Mouse (Mus musculus) embryonic stem cell, embryonic (primary cell): ENCODE data around the gene Angel1.

ENCODE experiments used
- CTCF ChIA-PET, 4 experiments: fragments of 300-600 bp in 2 of 4; fragments of 350-600 bp in 2 of 4; sonication (Branson Sonifier 250); formaldehyde crosslinking; loops; one replicate each; lab custom pipeline; 2022; ENCODE audit warnings: inconsistent platforms in 2 of 4; lab: Charles Lee
- POLR2A ChIA-PET, 4 experiments: fragments of 300-600 bp in 2 of 4; fragments of 350-600 bp in 2 of 4; sonication (Branson Sonifier 250); formaldehyde crosslinking; loops; one replicate each; lab custom pipeline; 2022; ENCODE audit warnings: antibody characterized with exemption in 4 of 4, inconsistent platforms in 1 of 4; lab: Charles Lee

The Angel1 gene

DNA sequence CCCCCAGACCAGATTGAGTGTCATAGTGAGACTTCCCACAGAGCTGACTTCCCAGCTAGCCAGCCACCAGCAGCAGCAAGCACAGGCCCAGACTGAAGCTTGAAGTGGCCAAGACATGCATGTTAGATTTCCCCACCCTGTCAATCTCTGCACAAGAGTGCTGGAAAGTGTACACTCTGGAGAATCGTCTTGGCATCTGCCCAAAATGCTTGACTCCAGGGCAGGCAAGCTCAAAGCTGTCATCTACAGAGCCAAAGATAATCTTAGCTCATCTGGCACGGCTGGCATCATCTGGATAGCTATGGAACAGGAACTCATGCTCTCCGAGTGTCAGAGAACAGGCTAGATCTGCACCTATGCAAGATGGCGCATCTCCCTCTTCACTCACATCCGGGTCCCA, 4.8 kb downstream of the Angel1 start:
- ChIA-PET POLR2A (interaction anchor here in 1 of 4 experiments (0.5 kb wide), 1 partner anchor 634 kb away, joined by 3 read pairs; no protein-coding TSS in a partner anchor), CTCF (interaction anchor here in 3 of 4 experiments (0.6 to 2.0 kb wide), 3 partner anchors 47 to 254 kb away, joined by 3 to 10 read pairs (median 3); no protein-coding TSS in a partner anchor)

DNA sequence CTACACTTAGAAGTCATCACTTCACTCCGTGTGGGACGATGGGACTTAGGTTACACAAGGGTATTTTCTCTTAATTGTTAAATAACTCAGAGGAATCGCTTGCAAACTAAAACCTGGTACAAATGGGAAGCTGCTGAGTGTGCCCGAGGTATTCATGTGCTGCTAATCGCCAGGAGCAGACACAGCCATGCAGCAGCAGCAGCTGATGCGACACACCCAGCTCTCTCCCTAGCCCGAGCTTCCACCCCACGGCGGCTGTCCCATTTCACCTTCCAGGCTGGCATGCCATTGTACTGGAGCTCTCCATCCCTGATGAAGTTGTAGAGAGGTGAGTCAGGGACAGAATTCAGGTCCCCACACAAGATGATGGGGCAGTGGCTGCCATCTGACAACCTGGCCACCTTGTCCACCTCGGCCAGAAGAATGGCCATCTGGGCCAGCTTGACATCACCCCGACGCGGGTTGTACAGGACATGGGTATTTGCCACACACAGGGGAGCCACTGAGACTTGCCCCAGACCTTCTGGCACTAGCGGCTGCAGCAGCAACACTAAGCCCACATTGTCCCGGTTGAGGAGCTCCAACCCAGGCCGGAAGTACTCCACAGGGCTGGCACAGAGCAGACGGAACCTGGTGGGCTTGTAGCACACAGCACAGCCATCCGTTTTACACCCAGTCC, 6.2 kb downstream of the Angel1 start:
- POLR2A ChIA-PET = interaction anchor here in 2 of 4 experiments (0.5 to 1.2 kb wide), 4 partner anchors 32 to 313 kb away, joined by 3 to 4 read pairs (median 3); no protein-coding TSS in a partner anchor
- CTCF ChIA-PET = interaction anchor here in 2 of 4 experiments (0.6 to 2.0 kb wide), 2 partner anchors 12 to 48 kb away, joined by 9 to 10 read pairs; no protein-coding TSS in a partner anchor

GRCm38 (mm10) chr12:86716962-86717361, 9.3 kb downstream of the Angel1 start:
- CTCF ChIA-PET = interaction anchor here in 3 of 4 experiments (1.0 to 2.6 kb wide), 5 partner anchors 9 to 336 kb away, joined by 3 to 16 read pairs (median 9); partner anchors contain the start of gene Angel1 (in 1 of the 3)
- POLR2A ChIA-PET = interaction anchor here in 1 of 4 experiments (1.5 kb wide), 1 partner anchor 332 kb away, joined by 3 read pairs; no protein-coding TSS in a partner anchor

- POLR2A ChIA-PET = interaction anchor here (0.6 to 1.8 kb wide), 9 partner anchors 10 to 333 kb away, joined by 3 to 7 read pairs (median 4); partner anchors contain the start of gene Angel1 (in 1 of the 4)
- CTCF ChIA-PET = interaction anchor here (0.6 to 2.6 kb wide), 64 partner anchors 9 to 552 kb away, joined by 3 to 19 read pairs (median 4); partner anchors contain the start of genes Angel1 (in 2 of the 4) and Cipc (in 1 of the 4)
Measured at GRCm38 (mm10) chr12:86715401-86715800, 10.9 kb downstream of the Angel1 start.

GRCm38 (mm10) chr12:86714026-86714425, 12.2 kb downstream of the Angel1 start:
- ChIA-PET CTCF (interaction anchor here (1.0 to 2.2 kb wide), 9 partner anchors 9 to 312 kb away, joined by 3 to 12 read pairs (median 5); partner anchors contain the start of gene Angel1 (in 1 of the 4)), POLR2A (interaction anchor here in 2 of 4 experiments (0.5 to 1.8 kb wide), 2 partner anchors 25 to 70 kb away, joined by 4 to 7 read pairs; no protein-coding TSS in a partner anchor)

GRCm38 (mm10) chr12:86705843-86706242, 20.4 kb downstream of the Angel1 start:
- POLR2A ChIA-PET = interaction anchor here in 2 of 4 experiments (1.5 to 2.0 kb wide), 3 partner anchors 9 to 18 kb away, joined by 4 to 7 read pairs (median 6); no protein-coding TSS in a partner anchor
- CTCF ChIA-PET = interaction anchor here in 2 of 4 experiments (0.8 to 1.7 kb wide), 2 partner anchors 10 to 182 kb away, joined by 3 to 6 read pairs; no protein-coding TSS in a partner anchor

DNA sequence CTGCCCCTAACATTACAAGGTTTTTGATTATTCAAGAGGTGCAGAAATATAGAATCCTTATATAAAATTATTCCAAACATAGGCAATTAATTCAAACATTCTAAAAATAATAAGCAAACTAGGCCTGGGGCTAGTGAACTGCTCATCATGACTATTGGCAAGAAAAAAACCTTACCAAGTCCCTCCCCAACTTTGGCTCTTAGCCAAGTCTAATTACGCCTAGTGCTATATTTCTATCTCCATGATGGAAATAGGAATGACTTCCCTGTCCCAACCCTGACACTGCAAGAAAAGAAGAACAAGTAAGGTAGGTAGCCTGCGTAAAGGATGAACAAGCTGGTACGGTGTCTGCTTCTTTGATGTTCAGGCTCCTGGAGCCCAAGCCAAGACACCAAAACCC, 23.6 kb downstream of the Angel1 start:
- CTCF ChIA-PET = no interaction called here
- POLR2A ChIA-PET = interaction anchor here in 1 of 4 experiments (4.0 kb wide), 1 partner anchor 14 kb away, joined by 27 read pairs; no protein-coding TSS in a partner anchor

DNA sequence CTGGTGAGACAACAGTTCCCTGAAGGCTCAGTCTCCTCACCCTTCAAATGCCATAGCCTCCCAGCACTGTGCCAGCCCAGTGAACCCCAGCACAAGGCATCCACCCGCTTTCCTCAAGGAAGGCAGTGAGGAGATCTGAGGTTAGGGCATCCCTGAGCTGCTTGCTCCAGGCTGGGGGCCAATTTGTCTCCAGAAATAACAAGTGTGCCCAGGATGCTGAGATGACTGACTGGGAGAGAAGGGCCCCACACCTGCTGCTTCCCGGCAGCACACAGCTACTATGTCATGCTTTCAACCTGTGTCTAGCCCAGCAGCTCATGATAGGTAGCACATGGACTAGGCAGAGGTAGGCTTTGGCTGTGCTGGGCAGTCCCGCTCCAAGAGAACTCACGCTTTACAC, 24.8 kb downstream of the Angel1 start:
- POLR2A ChIA-PET = interaction anchor here in 3 of 4 experiments (0.6 to 4.0 kb wide), 6 partner anchors 12 to 117 kb away, joined by 3 to 27 read pairs (median 5); partner anchors contain the start of gene Vash1 (in 1 of the 3)
- CTCF ChIA-PET = interaction anchor here in 1 of 4 experiments (0.6 kb wide), 1 partner anchor 565 kb away, joined by 6 read pairs; the partner anchor contains the start of genes Ahsa1 and Vipas39

DNA sequence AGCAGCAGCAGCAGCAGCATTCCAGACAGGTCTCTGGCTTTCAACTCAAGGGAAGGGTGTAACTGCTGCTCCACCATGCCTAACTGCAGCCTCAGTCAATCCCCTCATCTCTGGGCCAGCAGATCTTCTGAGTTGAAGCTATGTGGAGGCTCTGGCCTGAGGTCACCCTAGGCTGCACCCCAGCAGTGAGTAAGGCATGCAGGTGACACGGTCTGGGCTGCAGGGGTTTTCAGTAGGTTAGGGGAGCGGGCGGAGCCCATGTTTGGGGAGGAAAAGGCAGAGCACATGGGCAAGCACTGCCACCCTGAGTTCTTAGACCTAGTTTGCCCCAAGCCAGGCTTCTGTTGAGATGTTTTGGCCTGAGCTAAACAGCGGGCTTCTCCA, 25.3 kb downstream of the Angel1 start:
- POLR2A ChIA-PET = interaction anchor here in 2 of 4 experiments (0.7 to 4.0 kb wide), 6 partner anchors 9 to 101 kb away, joined by 3 to 27 read pairs (median 4); partner anchors contain the start of gene Vash1 (in 1 of the 2)
- CTCF ChIA-PET = interaction anchor here in 2 of 4 experiments (0.6 to 1.3 kb wide), 2 partner anchors 14 to 565 kb away, joined by 3 to 6 read pairs; partner anchors contain the start of genes Ahsa1 (in 1 of the 2) and Vipas39 (in 1 of the 2)

DNA sequence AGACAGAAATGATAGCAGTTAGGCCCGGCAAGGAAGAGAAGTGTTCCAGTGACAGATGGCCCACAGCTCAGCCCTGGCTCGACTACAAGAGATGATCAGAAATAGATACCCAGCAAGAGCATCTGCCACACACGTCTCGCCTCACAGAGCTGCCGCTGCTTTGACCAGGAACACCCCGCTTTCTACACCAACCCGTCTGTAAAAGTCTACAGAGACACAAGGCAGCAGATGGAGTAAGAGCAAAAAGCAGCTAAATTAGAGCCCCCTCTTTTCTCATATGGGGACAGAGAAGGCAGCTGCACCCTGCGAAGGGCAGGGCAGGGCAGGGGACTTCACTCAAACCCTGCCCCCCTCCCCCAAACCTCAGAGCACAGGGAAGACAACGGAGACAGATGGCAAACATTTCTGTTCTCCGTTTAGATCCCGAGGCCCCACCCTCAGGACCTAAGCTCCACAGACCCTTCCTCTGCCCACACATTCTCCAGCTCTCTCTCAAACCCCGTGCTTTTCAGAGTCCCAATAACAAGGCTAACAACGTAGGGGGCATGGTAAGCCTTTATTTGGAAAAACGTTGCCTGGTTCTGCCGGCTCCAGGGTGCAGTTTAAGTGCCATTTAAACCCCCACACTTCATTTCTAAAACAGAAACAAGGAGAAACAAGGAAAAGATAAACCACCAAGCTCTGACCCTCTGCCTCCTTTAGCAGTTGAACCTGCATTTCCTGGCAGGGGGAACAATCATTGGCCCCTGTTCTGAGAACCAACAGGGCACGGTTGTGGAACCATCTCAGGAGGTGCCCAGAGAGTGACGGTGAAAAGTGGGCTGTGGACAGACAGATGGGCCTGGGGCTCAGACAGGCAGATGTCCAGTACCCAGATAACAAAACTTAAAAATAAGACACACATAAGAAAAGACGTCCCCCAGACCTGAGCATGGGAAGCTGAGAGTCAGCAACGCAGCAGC, 26.0 kb downstream of the Angel1 start:
- POLR2A ChIA-PET = interaction anchor here in 2 of 4 experiments (0.6 to 4.0 kb wide), 8 partner anchors 9 to 582 kb away, joined by 3 to 27 read pairs (median 4); partner anchors contain the start of gene Vash1 (in 1 of the 2)
- CTCF ChIA-PET = interaction anchor here in 1 of 4 experiments (1.3 kb wide), 1 partner anchor 15 kb away, joined by 3 read pairs; no protein-coding TSS in a partner anchor

- ChIA-PET POLR2A (interaction anchor here in 1 of 4 experiments (1.2 kb wide), 1 partner anchor 44 kb away, joined by 3 read pairs; no protein-coding TSS in a partner anchor), CTCF (no interaction called here)
Measured at GRCm38 (mm10) chr12:86698537-86698936, 27.7 kb downstream of the Angel1 start.

DNA sequence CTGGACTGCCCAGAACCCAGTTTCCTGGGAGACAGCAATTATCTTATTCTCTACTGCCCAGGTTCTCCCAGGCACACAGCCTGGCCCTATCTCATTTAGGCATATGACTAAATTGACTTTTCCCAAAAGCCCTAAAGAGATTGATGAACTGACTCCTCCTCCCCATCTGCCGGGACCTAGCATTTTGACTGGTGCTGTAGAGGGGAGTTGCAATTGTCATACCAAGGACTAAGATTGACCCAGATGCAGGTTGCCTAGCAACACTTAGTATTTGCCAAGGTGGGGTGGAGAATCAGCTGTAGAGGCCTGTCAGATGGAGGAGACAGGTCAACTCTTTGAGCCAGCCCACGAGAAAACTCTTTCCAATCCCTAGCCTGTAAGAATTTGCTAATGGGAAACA, 28.3 kb downstream of the Angel1 start:
- CTCF ChIA-PET = no interaction called here
- POLR2A ChIA-PET = no interaction called here

GRCm38 (mm10) chr12:86694441-86694840, 31.8 kb downstream of the Angel1 start:
- POLR2A ChIA-PET = interaction anchor here in 2 of 4 experiments (1.2 to 2.0 kb wide), 3 partner anchors 10 to 224 kb away, joined by 4 to 7 read pairs (median 7); no protein-coding TSS in a partner anchor
- CTCF ChIA-PET = interaction anchor here in 2 of 4 experiments (0.6 to 1.0 kb wide), 2 partner anchors 21 to 354 kb away, joined by 3 to 9 read pairs; no protein-coding TSS in a partner anchor

GRCm38 (mm10) chr12:86693389-86693788, 32.9 kb downstream of the Angel1 start:
- ChIA-PET POLR2A (interaction anchor here in 1 of 4 experiments (0.6 to 0.7 kb wide), 2 partner anchors 8 to 240 kb away, joined by 3 read pairs; no protein-coding TSS in a partner anchor), CTCF (interaction anchor here in 2 of 4 experiments (0.6 to 1.0 kb wide), 2 partner anchors 22 to 38 kb away, joined by 3 to 5 read pairs; no protein-coding TSS in a partner anchor)

- ChIA-PET POLR2A (interaction anchor here in 2 of 4 experiments (0.5 to 1.2 kb wide), 3 partner anchors 239 to 446 kb away, joined by 3 to 4 read pairs (median 3); no protein-coding TSS in a partner anchor), CTCF (no interaction called here)
Measured at GRCm38 (mm10) chr12:86692471-86693356, 33.5 kb downstream of the Angel1 start.
